Mouse (Mus musculus): ENCODE measurements around the gene Aspg. TPM values are rescaled to one million over a fixed set of nuclear protein-coding genes. Genes with fewer than 3 reads are reported as not detected.
A peak's percentile ranks its signal among the peaks of the same experiment; 100 is the strongest.

Aspg gene
- polyA plus RNA-seq, 1 experiment from 2014 or later: 0.65 TPM

GRCm38 (mm10) chr12:112108696-112109445, 2.4 kb downstream of the Aspg start:
- H3K27ac ChIP-seq (ENCODE audit: low read depth, low read length): no peak overlapping the region
- no peak for ATAC-seq (ENCODE audit: low FRiP score)
- no peak overlapping the region for H3K4me3 ChIP-seq (ENCODE audit: low read depth, low read length)
- 0 out of 2 replicates have a peak, but pooled peaks cover 3% of the 10 kb centered on the region for H3K4me1 ChIP-seq (replicated peaks; ENCODE audit: control insufficient read depth, insufficient read depth, low read length)
- H3K36me3 ChIP-seq (ENCODE audit: control insufficient read depth, insufficient read depth, low read length): no peaks in the 10 kb centered on the region
- no peaks in the 10 kb centered on the region for H3K27me3 ChIP-seq (ENCODE audit: control insufficient read depth, insufficient read depth, low read length)
- H3K9me3 ChIP-seq (ENCODE audit: control insufficient read depth, low read length): no peaks in the 10 kb centered on the region
- H3K4me2 ChIP-seq (replicated peaks; ENCODE audit: low read depth, low read length): no peak overlapping the region
- WGBS: 83% methylated on average over 11 of the region's 11 CpGs
- DNase-seq (ENCODE audit: low spot score): no peak
- no peak overlapping the region for H3K9ac ChIP-seq (ENCODE audit: low read depth, low read length)

GRCm38 (mm10) chr12:112109701-112110100, 3.2 kb downstream of the Aspg start:
- Histone ChIP-seq H3K36me3 (ENCODE audit: control insufficient read depth, insufficient read depth, low read length) (no peaks in the 10 kb centered on the region), H3K4me3 (ENCODE audit: low read depth, low read length) (no peak overlapping the region), H3K4me2 (replicated peaks; ENCODE audit: low read depth, low read length) (no peak overlapping the region), H3K4me1 (replicated peaks; ENCODE audit: control insufficient read depth, insufficient read depth, low read length) (0 out of 2 replicates have a peak, but pooled peaks cover 4% of the 10 kb centered on the region), H3K9me3 (ENCODE audit: control insufficient read depth, low read length) (no peaks in the 10 kb centered on the region), H3K27me3 (ENCODE audit: control insufficient read depth, insufficient read depth, low read length) (no peaks in the 10 kb centered on the region), H3K9ac (ENCODE audit: low read depth, low read length) (no peak overlapping the region), H3K27ac (ENCODE audit: low read depth, low read length) (no peak overlapping the region)
- ATAC-seq (ENCODE audit: low FRiP score) (no peak), DNase-seq (ENCODE audit: low spot score) (no peak)
- WGBS: 81% methylated on average over 9 of the region's 9 CpGs

- Histone ChIP-seq H3K4me2 (replicated peaks; ENCODE audit: low read depth, low read length) (no peak overlapping the region), H3K9me3 (ENCODE audit: control insufficient read depth, low read length) (no peaks in the 10 kb centered on the region), H3K27ac (ENCODE audit: low read depth, low read length) (no peak overlapping the region), H3K27me3 (ENCODE audit: control insufficient read depth, insufficient read depth, low read length) (no peaks in the 10 kb centered on the region), H3K36me3 (ENCODE audit: control insufficient read depth, insufficient read depth, low read length) (no peaks in the 10 kb centered on the region), H3K4me3 (ENCODE audit: low read depth, low read length) (no peak overlapping the region), H3K4me1 (replicated peaks; ENCODE audit: control insufficient read depth, insufficient read depth, low read length) (0 out of 2 replicates have a peak, but pooled peaks cover 4% of the 10 kb centered on the region), H3K9ac (ENCODE audit: low read depth, low read length) (no peak overlapping the region)
- ATAC-seq (ENCODE audit: low FRiP score) (no peak), DNase-seq (ENCODE audit: low spot score) (no peak)
- WGBS: 85% methylated on average over 5 of the region's 5 CpGs
Measured at GRCm38 (mm10) chr12:112111323-112111722, 4.8 kb downstream of the Aspg start.

DNA sequence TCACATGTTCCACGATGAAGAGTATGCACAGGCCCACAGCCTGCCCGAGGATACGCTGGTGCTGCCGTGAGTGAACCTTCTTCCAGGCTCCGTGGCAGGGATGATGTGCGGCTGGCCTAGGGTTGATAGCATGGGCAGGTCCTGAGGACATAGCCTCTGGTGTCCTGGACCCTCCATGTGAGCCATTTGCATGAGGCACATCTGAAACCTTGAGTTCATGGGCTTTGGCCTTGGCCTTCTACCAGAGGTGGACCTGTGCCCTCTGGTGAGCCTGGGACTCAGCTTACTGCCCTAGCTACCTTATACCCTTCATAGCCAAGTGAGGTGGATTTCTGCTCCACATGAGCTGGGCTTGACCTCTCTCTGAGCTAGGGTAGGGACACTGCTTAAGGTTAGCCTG, 5.8 kb downstream of the Aspg start:
- no peaks in the 10 kb centered on the region for H3K9me3 ChIP-seq (ENCODE audit: control insufficient read depth, low read length)
- ATAC-seq (ENCODE audit: low FRiP score): no peak
- WGBS: 93% methylated on average over 6 of the region's 6 CpGs
- H3K4me2 ChIP-seq (replicated peaks; ENCODE audit: low read depth, low read length): no peak overlapping the region
- 0 out of 2 replicates have a peak, but pooled peaks cover 2% of the 10 kb centered on the region for H3K4me1 ChIP-seq (replicated peaks; ENCODE audit: control insufficient read depth, insufficient read depth, low read length)
- H3K27me3 ChIP-seq (ENCODE audit: control insufficient read depth, insufficient read depth, low read length): no peaks in the 10 kb centered on the region
- no peak overlapping the region for H3K9ac ChIP-seq (ENCODE audit: low read depth, low read length)
- no peaks in the 10 kb centered on the region for H3K36me3 ChIP-seq (ENCODE audit: control insufficient read depth, insufficient read depth, low read length)
- no peak overlapping the region for H3K4me3 ChIP-seq (ENCODE audit: low read depth, low read length)
- DNase-seq (ENCODE audit: low spot score): no peak
- no peak overlapping the region for H3K27ac ChIP-seq (ENCODE audit: low read depth, low read length)

DNA sequence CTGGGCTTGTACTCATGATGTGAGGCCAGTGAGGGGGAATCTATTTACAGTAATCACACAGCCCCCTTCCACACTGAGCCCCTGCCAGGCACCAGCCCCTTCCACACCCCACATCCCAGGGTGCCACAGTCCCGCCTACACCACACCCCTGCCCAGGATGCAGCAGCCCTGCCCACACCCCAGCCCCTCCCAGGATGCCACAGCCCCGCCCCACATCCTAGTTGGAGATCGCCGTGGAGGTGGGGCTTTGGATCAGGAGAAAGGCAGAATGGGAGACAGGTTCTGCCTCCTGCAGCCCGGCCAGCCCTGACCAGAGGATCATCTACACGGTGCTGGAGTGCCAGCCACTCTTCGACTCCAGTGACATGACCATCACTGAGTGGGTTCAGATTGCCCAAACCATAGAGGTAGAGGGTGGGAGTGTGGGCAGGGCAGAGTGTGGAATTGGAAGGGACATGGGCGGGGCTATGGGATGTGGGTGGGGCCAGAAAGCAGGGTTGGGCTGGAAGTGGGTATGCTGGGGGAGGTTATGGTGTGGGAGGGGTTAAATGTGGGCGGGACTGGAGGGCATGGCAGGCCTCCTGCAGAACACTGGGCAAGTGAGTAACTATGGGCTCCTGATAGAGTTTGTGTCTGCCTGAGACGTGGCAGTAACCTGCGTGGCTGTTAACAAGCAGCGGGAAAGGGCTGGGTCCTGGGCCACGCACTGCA, 6.4 kb downstream of the Aspg start:
- no peaks in the 10 kb centered on the region for H3K27me3 ChIP-seq (ENCODE audit: control insufficient read depth, insufficient read depth, low read length)
- no peak overlapping the region for H3K27ac ChIP-seq (ENCODE audit: low read depth, low read length)
- no peak overlapping the region for H3K4me3 ChIP-seq (ENCODE audit: low read depth, low read length)
- DNase-seq (ENCODE audit: low spot score) (no peak), ATAC-seq (ENCODE audit: low FRiP score) (peak; percentile 52; the same call in 1 of the 2 replicates)
- H3K9me3 ChIP-seq (ENCODE audit: control insufficient read depth, low read length): no peaks in the 10 kb centered on the region
- WGBS: 20% methylated on average over 13 of the region's 13 CpGs
- H3K4me1 ChIP-seq (replicated peaks; ENCODE audit: control insufficient read depth, insufficient read depth, low read length): 0 out of 2 replicates have a peak, but pooled peaks cover 2% of the 10 kb centered on the region
- H3K36me3 ChIP-seq (ENCODE audit: control insufficient read depth, insufficient read depth, low read length): no peaks in the 10 kb centered on the region
- H3K4me2 ChIP-seq (replicated peaks; ENCODE audit: low read depth, low read length): no peak overlapping the region
- no peak overlapping the region for H3K9ac ChIP-seq (ENCODE audit: low read depth, low read length)

GRCm38 (mm10) chr12:112113710-112114109, 7.2 kb downstream of the Aspg start:
- Histone ChIP-seq H3K9ac (ENCODE audit: low read depth, low read length) (no peak overlapping the region), H3K27ac (ENCODE audit: low read depth, low read length) (no peak overlapping the region), H3K4me1 (replicated peaks; ENCODE audit: control insufficient read depth, insufficient read depth, low read length) (0 out of 2 replicates have a peak, but pooled peaks cover 2% of the 10 kb centered on the region), H3K4me3 (ENCODE audit: low read depth, low read length) (no peak overlapping the region), H3K9me3 (ENCODE audit: control insufficient read depth, low read length) (no peaks in the 10 kb centered on the region), H3K36me3 (ENCODE audit: control insufficient read depth, insufficient read depth, low read length) (no peaks in the 10 kb centered on the region), H3K27me3 (ENCODE audit: control insufficient read depth, insufficient read depth, low read length) (no peaks in the 10 kb centered on the region), H3K4me2 (replicated peaks; ENCODE audit: low read depth, low read length) (no peak overlapping the region)
- 10% methylated on average over 7 of the region's 7 CpGs for WGBS
- ATAC-seq (ENCODE audit: low FRiP score): peak; percentile 43; the same call in 1 of the 2 replicates
- peak; percentile 92 for DNase-seq (ENCODE audit: low spot score)

- Histone ChIP-seq H3K4me2 (replicated peaks; ENCODE audit: low read depth, low read length) (no peak overlapping the region), H3K36me3 (ENCODE audit: control insufficient read depth, insufficient read depth, low read length) (no peaks in the 10 kb centered on the region), H3K4me1 (replicated peaks; ENCODE audit: control insufficient read depth, insufficient read depth, low read length) (0 out of 2 replicates have a peak, but pooled peaks cover 2% of the 10 kb centered on the region), H3K27me3 (ENCODE audit: control insufficient read depth, insufficient read depth, low read length) (0 out of 2 replicates have a peak, but pooled peaks cover 2% of the 10 kb centered on the region), H3K9ac (ENCODE audit: low read depth, low read length) (no peak overlapping the region), H3K27ac (ENCODE audit: low read depth, low read length) (no peak overlapping the region), H3K9me3 (ENCODE audit: control insufficient read depth, low read length) (no peaks in the 10 kb centered on the region), H3K4me3 (ENCODE audit: low read depth, low read length) (no peak overlapping the region)
- ATAC-seq (ENCODE audit: low FRiP score) (no peak), DNase-seq (ENCODE audit: low spot score) (no peak)
- 79% methylated on average over 5 of the region's 5 CpGs for WGBS
Measured at GRCm38 (mm10) chr12:112117006-112117405, 10.5 kb downstream of the Aspg start.

DNA sequence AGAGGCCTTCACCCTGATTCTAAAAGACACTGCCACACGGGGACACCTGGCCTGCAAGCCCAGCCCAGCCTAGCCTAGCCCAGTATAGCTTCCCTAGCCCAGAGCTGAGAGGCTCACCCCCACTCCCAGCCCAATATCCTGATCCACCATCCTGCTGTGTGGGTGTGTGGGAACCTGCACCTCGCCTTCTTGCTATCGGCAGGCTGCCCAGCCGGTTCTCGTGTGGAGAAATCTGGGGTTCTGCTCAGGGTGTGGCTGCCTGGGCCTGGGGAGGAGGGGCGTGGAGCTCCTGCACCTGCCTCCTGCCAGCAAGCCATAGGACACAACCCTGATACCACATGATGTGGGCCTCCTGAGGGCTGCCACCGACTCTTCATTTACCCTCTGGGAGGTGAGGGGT, 11.2 kb downstream of the Aspg start:
- no peak overlapping the region for H3K27ac ChIP-seq (ENCODE audit: low read depth, low read length)
- no peaks in the 10 kb centered on the region for H3K9me3 ChIP-seq (ENCODE audit: control insufficient read depth, low read length)
- no peak overlapping the region for H3K9ac ChIP-seq (ENCODE audit: low read depth, low read length)
- DNase-seq (ENCODE audit: low spot score): no peak
- H3K4me3 ChIP-seq (ENCODE audit: low read depth, low read length): no peak overlapping the region
- 0 out of 2 replicates have a peak, but pooled peaks cover 2% of the 10 kb centered on the region for H3K4me1 ChIP-seq (replicated peaks; ENCODE audit: control insufficient read depth, insufficient read depth, low read length)
- ATAC-seq (ENCODE audit: low FRiP score): no peak
- 82% methylated on average over 7 of the region's 7 CpGs for WGBS
- 0 out of 2 replicates have a peak, but pooled peaks cover 2% of the 10 kb centered on the region for H3K27me3 ChIP-seq (ENCODE audit: control insufficient read depth, insufficient read depth, low read length)
- no peak overlapping the region for H3K4me2 ChIP-seq (replicated peaks; ENCODE audit: low read depth, low read length)
- H3K36me3 ChIP-seq (ENCODE audit: control insufficient read depth, insufficient read depth, low read length): no peaks in the 10 kb centered on the region

All from hindbrain, embryonic 11.5 days (tissue).